Mouse (Mus musculus) cerebellum, adult 11 months (tissue): ENCODE measurements at regions not wholly inside any gene's neighbourhood (a gene's known extent, or its start where the extent isn't known, plus 50 kb on each side); places are given as distances from the start of the nearest gene placed in this dataset.

Experiments used
- DNase-seq: peaks from one replicate; pipeline ENCODE4 v3.0.0; 2022

DNA sequence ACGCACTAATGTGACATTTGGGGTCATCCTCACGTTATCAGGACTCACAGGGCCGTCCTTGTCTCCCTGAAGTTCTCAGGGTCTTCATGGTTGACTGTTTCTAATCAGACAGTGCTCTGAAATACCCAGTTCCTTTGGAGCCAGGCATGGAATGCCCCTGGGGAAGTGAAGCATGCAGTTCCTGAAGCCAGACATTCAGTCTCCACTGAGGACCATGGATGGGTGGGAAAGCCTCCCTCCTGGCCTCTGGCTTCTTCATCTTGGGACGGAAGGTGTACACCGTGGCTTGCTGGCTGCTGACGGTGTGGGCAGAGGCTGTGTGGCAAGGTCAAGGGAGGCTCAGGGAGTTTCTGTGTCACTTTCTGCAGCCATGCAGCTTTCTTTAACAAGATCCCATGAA is 184.2 kb upstream of the Gm5148 start:
- no peak for DNase-seq

DNA sequence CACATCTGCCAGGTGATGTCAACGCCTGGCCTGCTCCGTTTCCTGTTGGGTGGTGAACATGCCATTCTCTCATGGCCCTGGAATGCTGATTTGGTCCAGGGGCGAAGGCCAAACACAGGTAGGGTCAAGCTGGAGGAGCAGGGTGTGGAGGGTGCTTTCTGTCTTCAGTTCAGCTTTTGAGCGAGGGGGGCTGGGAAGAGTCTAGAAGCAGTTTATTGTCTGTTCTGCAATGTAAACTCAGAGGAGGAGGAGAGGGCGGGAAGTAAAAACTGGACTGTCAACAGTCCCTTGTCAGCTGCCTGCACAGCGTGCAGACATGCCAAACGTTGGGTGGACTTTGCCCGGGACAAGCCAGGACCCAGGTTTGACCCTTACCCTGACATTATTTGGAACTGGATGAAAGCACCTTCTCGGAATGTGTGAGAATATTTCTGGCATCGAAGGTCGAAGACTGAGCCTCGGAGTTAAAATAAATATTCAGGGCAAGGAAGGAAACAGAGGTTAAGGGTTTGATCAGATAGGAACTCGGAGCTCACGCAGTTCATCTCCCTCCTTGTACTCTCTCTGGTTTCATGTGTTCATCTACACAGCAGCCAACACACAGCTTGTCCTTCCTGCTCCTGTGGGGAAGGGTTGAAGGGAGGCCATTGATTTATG is 183.3 kb upstream of the Gm5148 start:
- no peak for DNase-seq

DNA sequence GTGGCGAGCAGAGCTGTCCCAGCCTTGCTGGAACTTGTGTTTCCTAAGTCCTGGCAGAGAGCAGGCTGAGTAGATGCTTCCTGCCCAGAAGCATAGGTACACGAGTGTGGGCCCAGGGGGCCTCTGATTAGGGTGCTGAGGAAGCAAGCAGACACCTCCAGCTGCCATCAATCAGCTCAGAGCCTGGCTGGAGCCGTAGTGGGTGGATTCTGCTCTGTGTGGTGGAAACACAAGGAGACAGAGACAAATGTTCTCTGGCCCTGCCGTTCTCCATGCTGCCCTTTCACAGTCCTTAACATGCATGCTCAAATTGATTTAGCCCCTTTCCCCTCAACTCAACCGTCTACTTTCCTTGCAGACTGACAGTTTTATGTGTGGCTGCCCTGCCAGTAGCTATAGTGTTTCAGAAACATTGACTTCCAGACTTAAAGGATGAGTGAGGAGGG is 182.5 kb upstream of the Gm5148 start:
- DNase-seq, result no peak

DNA sequence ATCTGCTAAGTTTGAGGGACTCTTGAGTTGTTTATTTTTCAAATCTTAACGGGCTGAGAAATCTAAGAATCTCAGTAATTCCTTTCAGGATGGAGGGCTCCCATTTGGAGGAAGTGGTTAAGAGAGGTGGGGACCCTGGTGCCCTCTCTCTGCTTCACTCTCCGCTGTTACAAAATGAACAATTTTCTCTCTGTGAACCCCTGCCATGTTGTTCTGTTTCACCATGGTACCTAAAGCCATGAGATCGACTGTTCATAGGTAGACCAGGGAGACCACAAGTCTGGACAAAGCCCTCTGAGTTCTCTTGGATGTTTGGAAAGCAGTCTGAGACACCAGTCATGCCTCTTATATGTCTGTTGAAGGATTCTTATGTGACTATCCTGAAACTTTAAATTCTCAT is 179.9 kb upstream of the Gm5148 start:
- no peak for DNase-seq

DNA sequence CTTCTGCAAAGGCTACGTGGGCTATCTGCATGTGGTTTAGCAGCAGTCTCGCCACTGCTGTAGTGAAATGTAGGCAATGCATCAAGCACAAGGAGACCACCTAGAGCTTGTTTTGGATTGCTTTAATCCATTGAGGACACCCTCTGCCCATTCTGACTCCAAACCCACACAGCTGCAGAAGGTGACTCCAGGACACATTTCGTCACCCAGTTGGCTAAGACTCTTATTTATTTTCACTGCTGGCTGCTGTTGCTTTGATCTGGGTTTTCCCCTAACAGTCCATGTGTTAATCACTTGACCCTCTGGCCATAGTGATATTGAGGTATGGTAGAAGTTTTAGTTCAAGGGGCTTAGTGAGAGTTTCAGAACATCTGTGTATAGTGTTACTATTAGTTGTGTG is 179.2 kb upstream of the Gm5148 start:
- DNase-seq, result no peak

DNA sequence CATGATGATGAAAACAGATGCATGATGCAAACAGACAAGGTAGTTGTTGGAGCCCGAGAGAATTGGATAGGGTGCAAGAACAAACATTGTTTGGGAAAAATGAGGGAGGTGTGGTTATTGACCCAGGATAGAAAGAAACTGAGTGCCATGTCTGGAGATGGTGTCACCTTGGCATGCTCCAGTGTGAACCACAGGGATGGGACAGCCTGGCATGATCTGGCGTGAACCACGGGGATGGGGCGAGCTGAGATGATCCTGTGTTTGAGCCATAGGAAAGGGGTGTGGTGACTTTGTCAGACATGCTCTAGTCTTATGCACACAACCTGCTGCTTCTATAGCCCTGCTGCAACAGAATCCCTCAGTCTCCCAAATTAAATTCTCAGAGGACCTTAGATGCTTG is 178.7 kb upstream of the Gm5148 start:
- DNase-seq, result no peak

DNA sequence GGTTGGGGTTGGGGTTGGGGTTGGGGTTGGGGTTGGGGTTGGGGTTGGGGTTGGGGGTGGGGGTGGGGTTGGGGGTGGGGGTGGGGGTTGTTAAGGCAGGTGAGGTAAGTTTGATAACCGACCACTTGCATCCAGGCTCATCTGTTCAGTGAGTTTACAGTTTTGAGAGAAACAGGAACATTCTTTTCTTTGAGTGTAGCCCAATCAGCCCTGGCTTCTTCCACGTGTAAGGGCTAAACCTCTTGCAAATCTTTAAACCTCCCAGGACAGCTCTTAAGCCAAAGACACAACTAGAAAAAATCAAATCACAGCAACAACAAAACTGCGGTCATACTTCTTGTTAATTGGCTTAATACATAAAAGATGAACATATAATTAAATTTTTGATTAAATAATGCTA is 173.1 kb upstream of the Gm5148 start:
- no peak for DNase-seq

DNA sequence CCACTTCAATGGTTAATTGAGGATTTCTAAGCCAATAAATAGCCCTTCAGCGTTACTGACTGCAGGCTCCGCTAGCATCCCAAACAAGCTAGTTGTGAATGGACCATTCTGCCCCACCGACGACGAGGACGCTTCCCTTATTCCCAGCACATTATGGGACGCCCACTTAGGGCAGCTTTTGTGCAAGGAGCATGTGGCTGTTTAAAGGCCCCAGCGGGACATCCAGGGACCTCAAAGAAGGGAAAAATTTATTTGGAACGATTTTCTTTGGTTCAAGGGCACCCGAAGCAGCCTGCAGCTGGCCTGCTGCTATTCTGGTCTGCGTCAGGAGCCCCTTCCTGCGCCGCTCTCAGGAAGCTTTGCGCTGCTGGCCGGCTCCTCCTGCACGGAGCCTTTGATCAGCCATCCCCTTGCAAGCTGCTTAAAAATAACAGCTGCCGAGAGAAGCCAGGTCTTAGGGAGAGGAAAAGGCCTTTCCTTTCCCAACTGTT is 172.6 kb upstream of the Gm5148 start:
- no peak for DNase-seq

DNA sequence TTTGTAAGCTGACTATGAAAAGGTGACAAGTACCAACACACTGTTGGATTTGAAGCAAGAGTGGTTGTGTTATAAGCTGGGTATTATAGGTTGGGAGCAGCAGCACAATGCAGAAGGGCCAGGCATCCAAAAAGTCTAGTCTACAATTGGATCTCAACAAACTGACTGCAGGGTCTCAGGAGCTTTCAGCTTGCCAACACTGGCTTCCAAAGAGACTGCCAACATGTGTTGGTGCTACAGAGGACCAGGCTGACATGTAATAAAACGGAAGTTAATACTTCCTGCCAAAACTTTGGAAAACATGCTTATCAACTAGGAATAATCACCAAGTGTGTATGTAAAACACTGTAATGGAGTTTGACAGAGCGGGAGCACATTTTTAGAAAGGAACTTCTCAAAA is 170.3 kb upstream of the Gm5148 start:
- no peak for DNase-seq

DNA sequence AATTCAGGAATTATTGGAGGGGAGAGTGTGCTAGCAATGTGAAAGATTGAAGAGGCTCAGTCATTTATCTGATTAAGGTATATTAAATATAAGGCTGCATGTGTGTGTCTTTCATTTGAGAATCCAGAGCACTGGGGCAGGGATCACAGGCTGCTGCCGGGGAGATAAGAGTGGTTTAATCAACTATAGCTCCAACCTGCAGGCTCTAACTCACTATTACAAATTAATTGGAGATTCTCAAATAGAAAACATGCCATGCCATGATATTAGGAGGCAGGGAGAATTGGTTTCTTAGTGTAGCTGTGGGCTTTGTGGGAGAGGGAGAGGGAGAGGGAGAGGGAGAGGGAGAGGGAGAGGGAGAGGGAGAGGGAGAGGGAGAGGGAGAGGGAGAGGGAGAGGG is 165.9 kb upstream of the Gm5148 start:
- DNase-seq, result no peak

DNA sequence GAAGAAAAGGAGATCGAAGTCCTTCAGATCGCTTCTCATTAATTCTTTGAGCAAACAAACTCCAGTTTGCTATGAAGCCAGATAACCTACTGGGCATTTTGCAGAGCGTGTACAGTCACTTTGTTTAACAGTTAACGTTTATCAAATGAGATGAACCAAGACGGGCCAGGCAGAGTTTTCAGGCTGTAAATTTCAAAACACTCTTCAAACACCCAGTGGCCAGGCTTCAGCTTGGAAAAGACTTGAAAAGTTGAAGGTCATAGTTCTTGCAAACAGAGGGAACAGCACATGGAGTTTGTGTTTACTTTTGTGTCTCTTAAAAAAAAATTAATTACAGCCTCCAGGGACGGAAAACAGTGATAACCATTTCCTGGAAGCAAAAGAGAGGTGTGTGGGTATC is 164.2 kb upstream of the Gm5148 start:
- no peak for DNase-seq

DNA sequence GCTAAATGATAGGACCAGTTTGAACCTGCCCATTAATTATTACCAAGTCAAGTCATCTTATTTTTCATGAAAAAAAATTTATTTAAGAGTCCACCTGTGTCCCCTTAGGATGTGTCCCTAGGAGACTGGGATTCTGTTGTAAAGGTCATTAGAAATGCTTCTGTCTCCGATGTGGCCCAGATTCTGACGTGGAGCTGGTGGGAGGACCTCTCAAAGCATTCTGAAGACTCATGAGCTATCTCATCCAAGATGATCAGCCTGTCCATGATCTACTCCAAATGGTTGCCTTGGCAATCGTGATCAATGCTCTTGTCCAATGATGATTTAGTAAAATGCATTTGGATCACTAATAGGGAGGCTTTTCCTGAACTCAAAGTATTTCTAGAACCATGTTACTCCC is 163.4 kb upstream of the Gm5148 start:
- DNase-seq, result no peak

DNA sequence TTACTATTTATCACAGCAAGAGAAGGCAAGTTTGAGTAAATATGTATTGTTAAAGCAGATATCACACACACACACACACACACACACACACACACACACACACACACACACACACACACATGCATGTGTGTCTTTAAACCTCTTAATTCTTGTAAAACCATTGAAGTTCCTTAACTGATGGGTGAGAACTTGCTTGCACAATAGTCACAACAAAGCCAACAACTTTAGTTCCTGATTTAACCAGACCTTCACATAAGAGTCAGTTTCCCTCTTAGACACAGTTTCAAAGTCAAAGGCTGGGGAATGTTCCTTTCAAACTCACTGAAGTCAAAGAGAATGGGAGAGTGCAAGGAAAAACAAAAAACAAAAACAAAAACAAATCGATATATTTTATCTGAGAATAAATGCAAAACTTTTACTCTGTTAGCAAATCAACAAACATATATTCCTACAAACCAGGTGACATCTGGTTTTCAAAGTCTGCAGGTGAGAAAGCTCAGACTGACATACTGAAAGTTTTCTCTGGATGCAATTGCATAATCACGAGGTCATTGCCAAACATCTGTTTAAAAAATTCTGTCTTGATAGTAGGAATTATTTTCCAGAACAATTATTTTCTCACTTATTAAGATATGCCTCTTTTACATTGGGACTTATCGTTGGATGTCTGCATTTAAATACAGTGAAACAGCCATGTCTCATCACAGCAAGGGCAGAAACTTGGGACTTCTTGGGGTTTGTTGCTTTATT is 162.6 kb upstream of the Gm5148 start:
- DNase-seq, result no peak

DNA sequence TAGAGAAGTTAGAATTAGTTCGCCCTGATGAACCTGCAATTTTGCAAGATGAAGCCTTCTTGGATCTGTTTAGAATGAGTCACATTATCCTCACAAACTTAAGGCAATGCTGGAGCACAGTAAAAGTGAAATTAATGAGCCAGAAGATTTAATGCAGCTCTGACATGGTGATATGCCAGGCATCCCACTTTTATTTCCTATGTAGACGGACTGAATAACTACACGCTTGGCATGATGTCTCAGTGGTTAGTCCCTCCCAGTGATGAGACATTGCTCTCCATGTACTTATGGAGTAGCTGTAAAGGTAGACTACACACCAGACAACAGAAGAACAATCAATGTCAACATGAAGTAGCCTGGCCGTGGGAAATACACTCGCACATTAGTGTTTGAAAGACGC is 161.5 kb upstream of the Gm5148 start:
- no peak for DNase-seq

DNA sequence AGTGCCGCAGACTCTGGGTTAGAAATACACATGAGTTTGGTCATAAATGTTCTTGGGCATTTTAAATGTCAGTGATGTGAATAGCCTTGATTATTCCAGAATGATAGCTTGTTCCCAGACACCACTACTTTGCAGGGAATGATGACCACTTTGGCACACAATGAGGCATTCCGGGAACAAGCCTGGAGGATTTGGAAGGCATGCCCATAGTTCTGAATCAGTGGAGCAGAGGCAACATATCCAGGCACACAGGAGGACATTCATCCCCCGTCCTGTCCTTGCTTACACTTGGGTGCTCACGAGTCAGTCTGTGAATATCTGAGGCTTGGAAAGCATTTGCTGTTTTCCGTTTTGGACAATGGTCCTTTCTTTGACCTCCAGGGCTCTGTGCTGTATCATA is 158.1 kb upstream of the Gm5148 start:
- no peak for DNase-seq

DNA sequence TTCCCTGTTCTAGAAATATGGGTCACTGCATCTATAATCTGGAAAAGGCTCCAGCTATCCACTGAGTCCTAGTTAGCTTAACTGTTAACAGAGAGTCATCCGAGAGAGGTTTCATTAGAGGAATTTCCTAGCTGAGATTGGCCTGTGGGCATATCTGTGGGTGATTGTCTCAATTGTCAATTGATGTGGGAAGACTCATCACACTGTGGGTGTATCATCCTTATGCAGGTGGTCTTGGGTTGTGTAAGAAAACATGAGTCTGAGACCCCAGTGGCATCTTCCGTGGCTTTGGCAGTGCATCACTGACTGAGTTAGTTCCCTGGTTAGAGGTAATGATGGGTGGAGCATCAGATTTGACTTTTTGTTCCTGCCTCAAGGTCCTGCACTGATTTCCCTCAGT is 156.7 kb upstream of the Gm5148 start:
- no peak for DNase-seq

DNA sequence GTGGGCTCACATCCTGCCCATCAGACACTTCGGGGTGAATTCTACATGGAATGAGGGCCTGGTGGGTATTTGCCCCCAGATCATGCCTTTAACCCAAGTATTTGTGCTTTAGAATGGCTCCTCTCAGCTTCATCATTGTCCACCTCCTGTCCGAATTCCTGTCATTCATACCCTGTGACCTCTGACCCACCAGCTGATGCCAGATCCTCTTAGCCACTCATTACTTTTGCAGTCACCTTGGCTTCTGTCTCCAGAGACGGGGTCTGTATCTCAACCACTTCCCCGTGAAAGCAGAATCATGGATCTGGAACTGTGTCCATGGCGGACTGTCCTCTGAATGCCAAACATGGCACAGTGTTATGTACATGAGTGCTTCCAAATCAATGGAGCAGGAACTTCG is 154.8 kb upstream of the Gm5148 start:
- no peak for DNase-seq

DNA sequence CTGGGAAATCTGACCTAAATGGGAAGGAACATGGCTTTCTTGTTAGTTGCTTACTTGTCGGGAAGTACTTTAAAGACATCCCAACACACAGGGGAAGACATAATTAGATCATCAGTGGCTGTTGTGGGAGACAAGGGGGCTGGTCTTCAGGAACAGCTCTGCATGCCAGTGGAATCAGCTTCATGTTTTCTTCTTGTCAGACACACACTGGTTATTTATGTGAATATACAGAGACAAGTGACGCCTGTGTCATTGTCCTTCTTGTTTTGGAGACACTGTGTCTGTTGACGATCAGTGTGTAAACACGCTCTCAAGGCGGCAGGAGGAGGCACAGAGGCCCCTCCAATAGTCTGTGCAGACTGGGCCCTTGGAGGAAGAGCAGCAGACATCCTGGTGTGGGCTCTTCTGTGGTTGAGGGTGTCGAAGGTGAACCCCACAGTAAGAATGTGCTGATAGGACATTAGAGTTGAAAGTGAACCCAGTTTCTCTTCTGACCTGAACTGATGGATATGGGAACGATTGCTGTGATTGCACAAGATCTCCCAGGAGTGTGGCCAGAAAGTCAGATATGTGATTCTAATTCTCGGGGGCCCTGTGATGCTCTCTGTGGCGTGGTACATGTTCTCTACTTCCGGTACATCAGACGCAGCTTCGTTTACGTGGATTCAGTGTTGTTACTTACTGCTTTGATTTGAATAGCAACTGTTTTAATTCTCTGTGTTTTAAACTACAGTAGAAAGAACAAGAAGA is 151.9 kb upstream of the Gm5148 start:
- no peak for DNase-seq

DNA sequence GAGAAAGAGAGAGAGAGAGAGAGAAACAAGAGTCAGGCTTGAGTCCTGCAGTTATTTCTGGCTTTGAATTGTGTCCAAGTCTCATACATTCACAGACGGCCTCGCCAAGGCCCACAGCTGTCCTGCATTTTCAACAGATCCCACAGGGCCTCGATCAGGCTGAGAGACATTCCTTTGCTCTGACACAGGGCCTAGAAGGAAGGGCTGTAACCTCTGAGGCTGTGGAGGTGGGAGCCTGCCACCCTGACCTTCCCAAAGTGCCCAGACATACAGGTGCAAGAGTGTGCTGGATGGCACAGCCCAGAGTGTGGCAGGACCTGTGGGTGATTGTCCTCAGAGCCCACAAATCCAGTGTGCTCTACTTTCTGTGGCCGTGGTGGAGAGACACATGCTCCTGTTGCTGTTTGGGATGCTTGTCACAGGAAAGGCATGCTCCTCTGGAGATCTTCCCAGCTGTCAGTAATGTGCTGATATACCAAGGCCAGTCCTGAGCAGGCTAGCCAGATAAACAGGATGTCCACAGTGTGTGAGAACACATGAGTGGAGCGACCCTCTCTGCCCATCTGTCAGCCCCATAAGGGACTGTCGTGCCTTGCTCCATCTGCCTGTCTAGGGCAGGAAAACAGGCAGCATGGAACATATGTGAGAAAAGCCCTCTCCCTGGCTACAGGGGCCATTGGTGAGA is 151.2 kb upstream of the Gm5148 start:
- no peak for DNase-seq

DNA sequence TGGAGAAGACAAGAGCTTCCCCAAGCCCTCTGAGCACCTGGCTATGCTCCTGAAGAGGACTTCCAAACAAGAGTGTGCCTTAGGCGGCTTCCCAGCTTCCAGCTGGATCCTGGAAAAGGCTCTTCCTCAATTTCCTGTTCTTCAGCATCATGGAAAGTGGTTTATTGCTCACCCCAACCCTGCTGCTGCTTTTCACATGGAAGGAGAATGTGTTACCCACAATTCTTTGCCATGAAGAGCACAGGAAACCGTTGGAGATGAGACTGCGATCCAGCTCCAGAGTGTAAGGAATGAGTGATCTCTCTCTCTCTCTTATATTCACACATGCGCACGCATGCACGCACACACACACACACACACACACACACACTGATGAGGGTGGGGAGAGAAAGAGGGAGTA is 150.6 kb upstream of the Gm5148 start:
- no peak for DNase-seq

DNA sequence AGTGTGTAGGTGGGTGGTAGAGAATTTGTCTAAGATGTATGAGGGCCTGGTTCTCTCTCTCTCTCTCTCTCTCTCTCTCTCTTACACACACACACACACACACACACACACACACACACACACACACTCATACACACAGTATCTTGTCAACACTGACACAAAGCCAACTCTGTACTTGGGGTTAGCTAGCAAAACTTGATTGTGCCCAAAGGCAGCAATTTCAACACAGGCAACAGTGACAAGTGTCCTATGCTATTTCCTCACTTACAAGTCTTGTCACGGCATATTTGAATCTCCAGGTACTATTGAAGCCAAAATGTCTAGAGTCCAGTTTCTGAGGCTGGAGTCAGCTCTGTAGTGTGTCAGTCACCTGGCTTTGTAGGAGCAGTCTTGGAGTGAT is 150.1 kb upstream of the Gm5148 start:
- no peak for DNase-seq

DNA sequence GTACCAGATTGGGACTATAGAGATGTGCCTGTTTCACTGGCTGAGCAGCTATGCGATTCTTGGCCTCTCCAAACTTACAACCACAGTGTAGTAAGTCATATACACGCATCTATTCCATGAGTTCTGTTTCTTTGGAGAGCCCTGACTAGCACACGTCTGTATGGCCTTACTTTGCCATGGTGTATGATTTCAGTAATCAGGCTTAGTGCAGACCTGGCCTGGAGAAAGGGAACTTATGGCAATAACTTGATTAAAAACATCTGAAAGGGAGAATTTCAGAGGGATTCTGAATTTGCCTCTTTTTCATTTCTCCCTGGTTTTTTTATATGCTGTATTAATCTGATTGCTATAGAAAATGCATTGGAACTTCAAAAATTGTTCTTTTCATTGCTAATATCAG is 148.0 kb upstream of the Gm5148 start:
- DNase-seq, result no peak

DNA sequence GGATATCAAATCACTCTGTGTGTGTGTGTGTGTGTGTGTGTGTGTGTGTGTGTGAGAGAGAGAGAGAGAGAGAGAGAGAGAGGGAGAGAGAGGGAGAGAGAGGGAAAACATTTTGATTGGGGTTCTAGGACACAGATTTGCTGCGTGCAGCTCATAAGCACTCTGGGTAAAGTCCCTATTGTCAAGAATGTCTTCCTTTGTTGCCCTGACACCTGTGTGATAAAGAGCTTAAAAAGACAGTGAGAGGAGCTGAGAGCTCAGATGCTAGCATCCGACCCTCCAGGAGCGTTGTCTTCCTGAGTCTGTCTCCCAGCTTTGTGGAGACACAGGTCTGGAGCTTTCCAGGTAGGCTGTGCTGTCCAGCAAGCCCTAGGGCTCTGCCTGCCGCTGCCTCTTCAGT is 146.8 kb upstream of the Gm5148 start:
- no peak for DNase-seq

DNA sequence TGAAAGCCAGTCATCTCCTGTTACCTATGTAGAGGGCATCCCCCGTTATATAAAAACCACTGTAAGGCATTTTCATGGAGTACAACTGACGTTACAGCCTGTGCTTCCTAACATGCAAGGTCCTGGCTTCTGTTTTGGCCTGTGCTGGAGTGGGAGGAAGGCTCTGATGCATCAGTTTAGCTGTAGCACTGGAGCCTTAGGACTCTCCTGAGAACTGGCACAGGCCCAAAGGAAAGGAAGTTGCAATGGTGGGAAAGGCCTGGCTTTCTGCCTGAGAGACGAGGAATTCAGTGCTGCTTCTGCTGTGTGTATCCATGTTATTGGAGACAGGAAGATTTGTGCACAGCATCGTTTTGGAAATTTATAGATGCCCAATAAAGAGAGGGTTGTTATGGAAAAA is 144.2 kb upstream of the Gm5148 start:
- DNase-seq, result no peak
